Mouse (Mus musculus): ENCODE measurements around the gene Myh11.
"Not testable (repeated sequence)": the region's sequence is repeated elsewhere in the genome, so short reads cannot be mapped to it uniquely, and the experiment has no call there.

Gene Myh11

GRCm38 (mm10) chr16:14162988-14163416, 128.2 kb downstream of the Myh11 start, which contains the start of the genes Nde1 and Marf1:
TSS of gene Nde1 (plus strand) at chr16:14163275.
TSS of gene Marf1 (minus strand) at chr16:14163351.
- DNase-seq (ENCODE audit: low spot score), result peak; percentile 92

GRCm38 (mm10) chr16:14160941-14161340, 130.2 kb downstream of the Myh11 start:
- no peak for DNase-seq (ENCODE audit: low spot score)

- DNase-seq (ENCODE audit: low spot score), result peak; percentile 86
These were observed 131.4 kb downstream of the Myh11 start for GRCm38 (mm10) chr16:14159746-14160131.

- peak; percentile 99 for DNase-seq (ENCODE audit: low spot score)
These were observed 132.0 kb downstream of the Myh11 start for GRCm38 (mm10) chr16:14158936-14159745.

- no peak for DNase-seq (ENCODE audit: low spot score)
These were observed 132.6 kb downstream of the Myh11 start for GRCm38 (mm10) chr16:14158536-14158935.

- no peak for DNase-seq (ENCODE audit: low spot score)
These were observed 134.9 kb downstream of the Myh11 start for GRCm38 (mm10) chr16:14156312-14156711.

GRCm38 (mm10) chr16:14155638-14156037, 135.5 kb downstream of the Myh11 start:
- not testable (repeated sequence) for DNase-seq (ENCODE audit: low spot score)

- DNase-seq (ENCODE audit: low spot score), result no peak
These were observed 139.5 kb downstream of the Myh11 start for GRCm38 (mm10) chr16:14151718-14152117.

- no peak for DNase-seq (ENCODE audit: low spot score)
These were observed 143.5 kb downstream of the Myh11 start for GRCm38 (mm10) chr16:14147712-14148111.

All from retina, embryonic 14.5 days (tissue).